Mouse (Mus musculus) urinary bladder, postnatal 4 days (tissue): ENCODE data around the gene Vmac.
A peak's percentile ranks its signal among the peaks of the same experiment; 100 is the strongest.

Experiments used
- DNase-seq, 2 experiments: peaks; one replicate each; pipeline ENCODE4 v3.0.0; 2021 to 2022; ENCODE audit warnings: low spot score in 2 of 2

The Vmac gene

DNA sequence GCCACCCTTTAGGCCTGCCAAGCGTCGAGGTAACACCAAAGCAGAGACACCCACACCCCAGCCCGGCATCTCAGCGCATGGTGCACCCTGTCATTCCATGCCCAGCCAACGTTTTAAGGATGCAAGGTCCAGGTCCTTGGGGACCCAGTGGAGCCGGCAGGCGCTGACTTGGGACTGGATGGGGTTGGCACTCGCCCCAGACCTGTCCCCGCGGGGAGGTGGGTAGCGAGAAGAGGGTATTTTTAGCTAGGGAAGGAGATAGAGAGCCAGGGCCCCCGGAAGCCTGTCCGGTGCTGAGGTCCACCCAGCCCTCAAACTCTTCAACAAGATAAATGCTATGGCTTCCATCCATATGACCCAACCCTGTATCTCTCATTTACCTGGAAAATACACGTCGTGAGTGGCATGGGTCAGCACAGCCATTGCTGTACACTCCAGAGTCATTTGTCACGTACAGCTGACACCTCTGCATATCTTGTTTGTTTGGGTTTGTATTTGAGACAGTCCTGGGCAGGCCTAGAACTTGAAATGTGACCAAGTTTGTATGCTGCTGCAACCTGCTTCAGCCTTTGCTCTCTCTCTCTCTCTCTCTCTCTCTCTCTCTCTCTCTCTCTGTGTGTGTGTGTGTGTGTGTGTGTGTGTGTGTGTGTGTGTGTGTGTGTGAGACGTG, 22.4 kb upstream of the Vmac start:
- DNase-seq: no peak

GRCm38 (mm10) chr17:56738221-56738620, 20.4 kb upstream of the Vmac start:
- DNase-seq: no peak

GRCm38 (mm10) chr17:56736534-56736933, 18.7 kb upstream of the Vmac start:
- no peak for DNase-seq

- DNase-seq: no peak
These were observed 11.8 kb upstream of the Vmac start for GRCm38 (mm10) chr17:56729656-56730055.

DNA sequence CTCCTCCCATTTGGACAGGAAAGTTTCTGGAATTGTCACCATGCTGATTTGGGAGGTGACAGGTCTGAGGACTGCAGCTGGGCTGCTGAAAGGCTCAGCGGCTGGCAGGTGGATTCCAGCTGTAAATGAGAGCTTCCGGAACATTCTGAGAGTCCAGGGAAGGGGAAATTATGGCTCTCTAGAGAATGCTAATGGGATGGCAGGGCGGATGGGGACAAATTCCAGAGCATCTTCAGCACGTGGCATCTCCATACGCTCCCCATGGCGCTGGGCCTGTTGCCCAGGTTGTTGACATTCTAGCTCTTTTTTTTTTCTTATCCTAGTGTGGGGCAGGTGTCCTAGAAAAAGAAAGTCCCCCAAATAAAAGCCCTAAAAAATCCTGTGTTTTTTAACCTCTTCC, 11.3 kb upstream of the Vmac start:
- DNase-seq: no peak

DNA sequence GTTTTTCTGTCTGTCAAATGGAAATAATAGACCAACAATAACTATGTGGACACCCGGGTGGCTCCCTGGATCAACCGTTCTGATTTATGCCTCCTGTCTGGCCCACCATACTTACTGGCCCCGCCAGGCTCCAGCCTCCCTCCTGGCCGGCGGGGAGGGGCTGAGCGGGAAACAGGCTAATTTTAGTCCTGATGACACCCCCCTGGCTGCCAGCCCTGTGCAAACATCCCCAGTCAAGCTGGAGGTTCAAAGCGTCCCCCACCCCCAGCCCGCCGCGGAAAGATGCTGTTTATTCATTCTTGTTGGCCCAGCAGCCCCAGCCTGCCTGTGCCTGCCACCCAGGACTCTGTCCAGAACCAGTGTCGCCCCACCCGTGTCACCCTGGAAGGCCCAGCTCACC, 10.3 kb upstream of the Vmac start:
- peak; percentile 48 to 71 for DNase-seq

DNA sequence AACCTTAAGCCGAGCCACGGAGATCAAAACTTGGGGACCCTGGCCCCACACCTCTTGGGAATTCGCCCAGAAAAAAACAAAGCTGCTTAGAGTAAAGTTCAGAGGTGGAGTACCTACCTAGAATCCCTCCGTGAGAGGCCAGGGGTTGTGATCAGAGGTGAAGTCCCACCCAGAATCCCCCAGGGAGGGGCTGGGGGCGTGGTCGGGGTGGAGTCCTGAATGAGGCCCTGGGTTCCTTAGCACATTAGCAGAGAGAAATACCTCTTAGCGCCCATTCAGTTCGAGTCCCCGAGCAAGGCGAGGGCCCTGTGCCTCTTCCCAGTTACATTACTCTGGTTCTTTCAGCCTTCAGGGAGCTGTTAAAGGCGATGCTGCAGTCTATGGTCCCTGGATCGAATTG, 9.8 kb upstream of the Vmac start:
- DNase-seq: no peak

GRCm38 (mm10) chr17:56727029-56727649, 9.3 kb upstream of the Vmac start:
- DNase-seq: no peak

DNA sequence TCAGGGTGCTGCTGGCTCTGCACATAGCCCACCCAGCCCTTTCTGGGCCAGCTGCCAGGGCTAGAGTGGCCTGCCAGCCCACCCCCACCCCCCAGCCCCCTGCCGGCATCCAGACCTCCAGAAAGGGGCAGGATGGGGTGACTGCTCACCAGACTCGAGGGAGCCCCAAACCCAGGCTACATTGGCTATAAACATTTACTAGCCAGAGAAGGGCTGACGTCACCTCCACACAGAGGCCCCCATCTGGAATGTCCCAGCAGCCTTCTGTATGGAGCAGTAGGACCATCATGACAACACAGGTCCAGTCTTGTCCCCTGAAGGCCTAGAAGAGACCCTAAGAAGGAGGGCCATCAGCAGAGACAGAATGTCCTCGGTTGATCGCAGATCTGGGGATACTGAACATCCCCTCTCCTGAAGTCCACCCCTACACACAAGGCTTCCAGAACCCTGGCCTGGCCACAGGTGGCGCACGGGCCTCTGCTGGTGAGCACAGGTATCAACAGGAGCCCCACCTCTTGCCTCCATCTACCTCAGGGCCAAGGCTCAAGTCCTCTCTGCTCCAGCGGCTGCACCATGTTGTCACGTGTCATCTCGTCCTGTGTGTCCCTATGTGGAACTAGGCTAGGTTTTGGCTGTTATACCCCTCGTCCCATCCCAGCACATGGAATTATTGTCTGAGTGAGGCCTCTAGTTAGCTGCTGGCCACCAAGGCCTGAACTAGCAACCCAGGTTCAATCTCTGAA, 5.8 kb upstream of the Vmac start:
- DNase-seq: no peak

GRCm38 (mm10) chr17:56722441-56722840, 4.6 kb upstream of the Vmac start:
- DNase-seq: no peak

GRCm38 (mm10) chr17:56716655-56717362, 1.0 kb downstream of the Vmac start:
- peak; percentile 95 to 96 for DNase-seq

DNA sequence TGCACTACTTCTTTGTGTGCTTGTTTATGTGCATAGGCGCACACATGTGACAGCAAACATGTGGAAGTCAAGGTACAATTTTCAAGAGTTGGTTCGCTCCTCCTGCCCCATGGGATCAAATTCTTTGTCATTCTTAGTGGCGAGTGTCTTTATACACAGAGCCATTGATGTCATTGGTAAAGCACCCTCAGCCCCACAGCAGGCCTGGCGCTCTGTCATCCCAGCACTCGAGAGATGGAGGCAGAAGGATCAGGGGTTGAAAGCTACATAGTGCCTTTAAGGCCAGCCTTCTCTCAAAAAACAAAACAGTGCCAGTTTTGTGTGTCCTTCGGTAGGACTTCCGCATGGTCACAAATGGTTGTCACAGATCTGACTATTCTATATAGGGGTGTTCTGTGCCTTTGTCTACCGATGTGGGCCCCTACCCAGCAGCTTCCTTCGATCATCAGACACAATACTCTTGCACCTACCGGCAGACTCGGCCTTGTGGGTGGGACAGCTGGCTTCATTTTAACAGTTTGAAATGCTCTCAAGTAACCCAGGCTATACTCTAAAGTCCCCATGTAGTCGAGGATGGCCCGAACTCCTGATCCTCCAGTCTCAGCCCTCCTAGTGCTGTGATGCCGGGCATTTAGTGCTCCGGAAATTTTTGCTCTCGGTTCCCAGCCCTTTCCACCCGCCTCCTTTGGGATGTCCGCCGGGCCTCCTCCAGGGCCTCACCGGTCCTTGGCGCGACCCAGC, 1.7 kb downstream of the Vmac start:
- no peak for DNase-seq

- no peak for DNase-seq
These were observed 2.5 kb downstream of the Vmac start for GRCm38 (mm10) chr17:56715360-56715759.

- DNase-seq: no peak
These were observed 8.1 kb downstream of the Vmac start for GRCm38 (mm10) chr17:56709708-56710107.

- DNase-seq: no peak
These were observed 9.1 kb downstream of the Vmac start for GRCm38 (mm10) chr17:56708692-56709091.

GRCm38 (mm10) chr17:56706515-56706914, 11.3 kb downstream of the Vmac start:
- no peak for DNase-seq

GRCm38 (mm10) chr17:56703038-56703437, 14.8 kb downstream of the Vmac start:
- no peak for DNase-seq

GRCm38 (mm10) chr17:56700451-56700850, 17.4 kb downstream of the Vmac start:
- DNase-seq: no peak

DNA sequence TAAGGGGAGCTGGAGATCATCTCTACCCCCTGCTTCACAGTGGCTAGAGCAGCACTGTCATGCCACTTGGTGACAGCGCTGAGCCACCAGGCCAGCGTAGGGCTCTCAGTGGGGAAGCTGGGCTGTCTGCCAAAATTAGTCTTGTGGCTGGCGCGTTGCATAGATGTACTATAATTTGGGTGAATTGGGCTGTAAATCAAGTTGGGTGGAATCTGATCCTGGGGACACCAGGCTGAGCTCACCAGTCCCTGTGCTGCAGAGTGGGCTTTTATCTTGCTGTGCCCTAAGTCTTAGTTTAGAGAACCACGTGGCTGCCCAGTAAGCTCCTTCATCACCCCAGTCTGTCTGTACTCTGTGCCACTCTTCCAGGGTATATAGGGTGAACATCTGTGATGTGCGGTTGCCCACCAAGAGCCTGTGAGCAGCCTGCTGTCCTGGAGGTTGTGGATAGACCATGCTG, 23.9 kb downstream of the Vmac start:
- DNase-seq: no peak

GRCm38 (mm10) chr17:56693395-56693794, 24.4 kb downstream of the Vmac start:
- DNase-seq: no peak

GRCm38 (mm10) chr17:56688689-56689088, 29.1 kb downstream of the Vmac start:
- no peak for DNase-seq

GRCm38 (mm10) chr17:56688045-56688444, 29.8 kb downstream of the Vmac start:
- DNase-seq: no peak
